Mouse (Mus musculus) C2C12 (cell line): Measurements from ENCODE around the gene Foxp1.
A peak's percentile ranks its signal among the peaks of the same experiment; 100 is the strongest.

Source experiments
- CEBPB ChIP-seq: IDR thresholded peaks from one replicate; pipeline ENCODE4 v1.6.1; 2011; ENCODE audit warnings: low read depth, mild to moderate bottlenecking, control low read depth, moderate library complexity
- CTCF ChIP-seq: IDR thresholded peaks from one replicate; pipeline ENCODE4 v1.5.1; 2011; ENCODE audit not compliant: control insufficient read depth, insufficient read depth, insufficient read length
- MYOD1 ChIP-seq: IDR thresholded peaks from one replicate; pipeline ENCODE4 v1.6.1; 2011; ENCODE audit warnings: low read depth; ENCODE audit not compliant: control insufficient read depth, insufficient read length
- MYOG ChIP-seq: IDR thresholded peaks from one replicate; pipeline ENCODE4 v1.6.1; 2011; ENCODE audit not compliant: control insufficient read depth, insufficient read length; ENCODE audit errors: extremely low read depth
- USF1 ChIP-seq: IDR thresholded peaks from one replicate; pipeline ENCODE4 v1.6.1; 2011; ENCODE audit warnings: low read depth, mild to moderate bottlenecking, control low read depth, moderate library complexity

GRCm38 (mm10) chr6:99327721-99328120 is 194.8 kb downstream of the Foxp1 start:
- TF ChIP-seq MYOD1 (peak; percentile 38), CTCF (no peak), USF1 (no peak), MYOG (no peak), CEBPB (no peak)
